Mouse (Mus musculus): ENCODE measurements around the gene Arpc4. TPM values are rescaled to one million over a fixed set of nuclear protein-coding genes. Genes with fewer than 3 reads are reported as not detected.

Gene Arpc4
- total and polyA plus RNA-seq, 3 experiments, result 231 to 375 TPM; not detected in 1

GRCm38 (mm10) chr6:113341574-113341973 is 36.3 kb upstream of the Arpc4 start:
- Histone ChIP-seq H3K79me2 (ENCODE audit: control insufficient read depth, insufficient read depth, low read length, poor library complexity) (no peaks in the 10 kb centered on the region), H3K27ac (ENCODE audit: control insufficient read depth, low read depth, low read length) (no peak overlapping the region), H3K27me3 (ENCODE audit: control insufficient read depth in 1 of 2, insufficient read depth in 2 of 2, low read length in 2 of 2) (no peaks in the 10 kb centered on the region), H3K4me1 (ENCODE audit: control insufficient read depth in 1 of 2, insufficient read depth in 2 of 2, low read length in 2 of 2) (peaks cover 4 to 18% of the 10 kb centered on the region in 2 experiments), H3K36me3 (ENCODE audit: control insufficient read depth in 1 of 2, insufficient read depth in 2 of 2, low read length in 2 of 2) (peaks cover 0 to 6% of the 10 kb centered on the region in 2 experiments; a peak in 1 of 4 replicates), H3K9ac (ENCODE audit: control insufficient read depth, low read depth, low read length, poor library complexity, severe bottlenecking) (no peak overlapping the region), H3K9me3 (replicated peaks; ENCODE audit: insufficient read depth, low read length) (no peaks in the 10 kb centered on the region), H3K4me3 (ENCODE audit: control insufficient read depth in 1 of 2, insufficient read depth in 1 of 2, low read depth in 2 of 2, low read length in 2 of 2) (no peak overlapping the region)
- TF ChIP-seq MAZ (IDR thresholded peaks at IDR 0.05; ENCODE audit: low read depth, low read length) (no peak), GATA1 (IDR thresholded peaks at IDR 0.05; ENCODE audit: low read depth, low read length) (no peak), JUND (IDR thresholded peaks at IDR 0.05; ENCODE audit: low read depth, low read length) (no peak), KAT2A (conservative IDR thresholded peaks at IDR 0.05; ENCODE audit: low read depth, low read length) (no peak), GABPA (IDR thresholded peaks at IDR 0.05; ENCODE audit: low read depth, low read length) (no peak), TAL1 (IDR thresholded peaks at IDR 0.05; ENCODE audit: low read length) (no peak), CTCF (IDR thresholded peaks at IDR 0.05 in 2 of 3, conservative IDR thresholded peaks at IDR 0.05 in 1 of 3; ENCODE audit: control insufficient read depth in 1 of 3, insufficient read depth in 1 of 3, low read depth in 2 of 3, low read length in 3 of 3, poor library complexity in 1 of 3, severe bottlenecking in 1 of 3) (no peak), POLR2A (IDR thresholded peaks at IDR 0.05; ENCODE audit: control insufficient read depth in 1 of 2, insufficient read depth in 1 of 2, low read depth in 1 of 2, low read length in 2 of 2, poor library complexity in 1 of 2) (no peak), NRF1 (IDR thresholded peaks at IDR 0.05; ENCODE audit: insufficient read depth, low read depth, low read length, poor library complexity, severe bottlenecking) (no peak), EP300 (IDR thresholded peaks at IDR 0.05; ENCODE audit: low read depth in 1 of 2, low read length in 2 of 2) (no peak), CHD1 (IDR thresholded peaks at IDR 0.05; ENCODE audit: low read depth, low read length) (no peak), SIN3A (IDR thresholded peaks at IDR 0.05; ENCODE audit: low read length) (no peak), MYB (IDR thresholded peaks at IDR 0.05; ENCODE audit: low read depth, low read length) (no peak), ZNF384 (IDR thresholded peaks at IDR 0.05; ENCODE audit: low read depth, low read length) (no peak), SMC3 (IDR thresholded peaks at IDR 0.05; ENCODE audit: low read depth, low read length) (no peak), TBP (IDR thresholded peaks at IDR 0.05; ENCODE audit: low read depth, low read length) (no peak)
- DNase-seq (ENCODE audit: low read depth, low spot score), result no peak

GRCm38 (mm10) chr6:113342297-113342696 is 35.6 kb upstream of the Arpc4 start:
- no peaks in the 10 kb centered on the region for H3K27me3 ChIP-seq (ENCODE audit: control insufficient read depth in 1 of 2, insufficient read depth in 2 of 2, low read length in 2 of 2)
- H3K36me3 ChIP-seq (ENCODE audit: control insufficient read depth in 1 of 2, insufficient read depth in 2 of 2, low read length in 2 of 2), result peaks cover 0 to 6% of the 10 kb centered on the region in 2 experiments; a peak in 1 of 4 replicates
- peaks cover 4 to 18% of the 10 kb centered on the region in 2 experiments for H3K4me1 ChIP-seq (ENCODE audit: control insufficient read depth in 1 of 2, insufficient read depth in 2 of 2, low read length in 2 of 2)
- no peaks in the 10 kb centered on the region for H3K79me2 ChIP-seq (ENCODE audit: control insufficient read depth, insufficient read depth, low read length, poor library complexity)
- TF ChIP-seq MXI1 (IDR thresholded peaks at IDR 0.05; ENCODE audit: low read depth, low read length) (no peak), POLR2AphosphoS5 (IDR thresholded peaks at IDR 0.05; ENCODE audit: borderline replicate concordance, low read depth, low read length) (no peak), ETS1 (IDR thresholded peaks at IDR 0.05; ENCODE audit: low read depth, low read length) (no peak), RCOR1 (IDR thresholded peaks at IDR 0.05; ENCODE audit: low read depth, low read length) (no peak), MEF2A (IDR thresholded peaks at IDR 0.05; ENCODE audit: extremely low read depth, insufficient replicate concordance, low read depth, low read length, poor library complexity, severe bottlenecking) (no peak), BHLHE40 (IDR thresholded peaks at IDR 0.05; ENCODE audit: borderline replicate concordance, low read depth, low read length) (no peak), SIN3A (IDR thresholded peaks at IDR 0.05; ENCODE audit: low read length) (no peak), ZC3H11A (IDR thresholded peaks at IDR 0.05; ENCODE audit: low read depth, low read length) (no peak)
- no peak for DNase-seq (ENCODE audit: low read depth, low spot score)
- no peak overlapping the region for H3K9ac ChIP-seq (ENCODE audit: control insufficient read depth, low read depth, low read length, poor library complexity, severe bottlenecking)
- H3K4me3 ChIP-seq (ENCODE audit: control insufficient read depth in 1 of 2, insufficient read depth in 1 of 2, low read depth in 2 of 2, low read length in 2 of 2), result no peak overlapping the region
- no peak overlapping the region for H3K27ac ChIP-seq (ENCODE audit: control insufficient read depth, low read depth, low read length)
- H3K9me3 ChIP-seq (replicated peaks; ENCODE audit: insufficient read depth, low read length), result no peaks in the 10 kb centered on the region

Data from MEL (cell line).